Mouse (Mus musculus): ENCODE measurements around the gene Agap1. TPM values are rescaled to one million over a fixed set of nuclear protein-coding genes. Genes with fewer than 3 reads are reported as not detected.

Agap1 gene
- polyA plus RNA-seq, 1 experiment from 2014 or later, result 17.6 TPM

- no peaks in the 10 kb centered on the region for H3K27me3 ChIP-seq (ENCODE audit: control insufficient read depth, insufficient read depth, low read length)
- no peak overlapping the region for H3K9ac ChIP-seq (replicated peaks; ENCODE audit: low read depth, low read length)
- 58% methylated on average over 9 of the region's 9 CpGs for WGBS
- no peak overlapping the region for H3K4me3 ChIP-seq (ENCODE audit: low read depth, low read length)
- H3K9me3 ChIP-seq (ENCODE audit: control insufficient read depth, low read depth, low read length), result no peaks in the 10 kb centered on the region
- H3K36me3 ChIP-seq (ENCODE audit: control insufficient read depth, insufficient read depth, low read length), result peaks cover 4% of the 10 kb centered on the region; the same call in 1 of the 2 replicates
- H3K4me2 ChIP-seq (replicated peaks; ENCODE audit: low read depth, low read length), result no peak overlapping the region
- no peak overlapping the region for H3K27ac ChIP-seq (ENCODE audit: low read length)
- H3K4me1 ChIP-seq (ENCODE audit: control insufficient read depth, insufficient read depth, low read length), result peaks cover 9% of the 10 kb centered on the region; the same call in 1 of the 2 replicates
- no peak for ATAC-seq (ENCODE audit: insufficient number of reproducible peaks, insufficient read depth, low FRiP score, low read depth)
These were observed 270.4 kb downstream of the Agap1 start for GRCm38 (mm10) chr1:89724957-89725356.

GRCm38 (mm10) chr1:89728481-89728880 lies 273.9 kb downstream of the Agap1 start:
- Histone ChIP-seq H3K36me3 (ENCODE audit: control insufficient read depth, insufficient read depth, low read length) (peaks cover 4% of the 10 kb centered on the region; the same call in 1 of the 2 replicates), H3K27ac (ENCODE audit: low read length) (no peak overlapping the region), H3K4me3 (ENCODE audit: low read depth, low read length) (no peak overlapping the region), H3K4me2 (replicated peaks; ENCODE audit: low read depth, low read length) (no peak overlapping the region), H3K9ac (replicated peaks; ENCODE audit: low read depth, low read length) (no peak overlapping the region), H3K9me3 (ENCODE audit: control insufficient read depth, low read depth, low read length) (no peaks in the 10 kb centered on the region), H3K27me3 (ENCODE audit: control insufficient read depth, insufficient read depth, low read length) (no peaks in the 10 kb centered on the region), H3K4me1 (ENCODE audit: control insufficient read depth, insufficient read depth, low read length) (peaks cover 9% of the 10 kb centered on the region; the same call in 1 of the 2 replicates)
- 92% methylated on average over 6 of the region's 6 CpGs for WGBS
- no peak for ATAC-seq (ENCODE audit: insufficient number of reproducible peaks, insufficient read depth, low FRiP score, low read depth)

GRCm38 (mm10) chr1:89730589-89731195 lies 276.1 kb downstream of the Agap1 start:
- Histone ChIP-seq H3K9me3 (ENCODE audit: control insufficient read depth, low read depth, low read length) (no peaks in the 10 kb centered on the region), H3K4me2 (replicated peaks; ENCODE audit: low read depth, low read length) (no peak overlapping the region), H3K27me3 (ENCODE audit: control insufficient read depth, insufficient read depth, low read length) (no peaks in the 10 kb centered on the region), H3K36me3 (ENCODE audit: control insufficient read depth, insufficient read depth, low read length) (peaks cover 4% of the 10 kb centered on the region; the same call in 1 of the 2 replicates), H3K27ac (ENCODE audit: low read length) (no peak overlapping the region), H3K4me1 (ENCODE audit: control insufficient read depth, insufficient read depth, low read length) (no peaks in the 10 kb centered on the region), H3K4me3 (ENCODE audit: low read depth, low read length) (no peak overlapping the region), H3K9ac (replicated peaks; ENCODE audit: low read depth, low read length) (no peak overlapping the region)
- WGBS, result 80% methylated on average over 13 of the region's 13 CpGs
- ATAC-seq (ENCODE audit: insufficient number of reproducible peaks, insufficient read depth, low FRiP score, low read depth), result no peak

- 61% methylated on average over 9 of the region's 9 CpGs for whole genome bisulfite sequencing
- no peaks in the 10 kb centered on the region for H3K36me3 ChIP-seq (ENCODE audit: control insufficient read depth, insufficient read depth, low read length)
- ATAC-seq (ENCODE audit: insufficient number of reproducible peaks, insufficient read depth, low FRiP score, low read depth), result no peak
- H3K4me3 ChIP-seq (ENCODE audit: low read depth, low read length), result no peak overlapping the region
- no peaks in the 10 kb centered on the region for H3K9me3 ChIP-seq (ENCODE audit: control insufficient read depth, low read depth, low read length)
- H3K4me2 ChIP-seq (replicated peaks; ENCODE audit: low read depth, low read length), result no peak overlapping the region
- no peak overlapping the region for H3K9ac ChIP-seq (replicated peaks; ENCODE audit: low read depth, low read length)
- no peaks in the 10 kb centered on the region for H3K4me1 ChIP-seq (ENCODE audit: control insufficient read depth, insufficient read depth, low read length)
- H3K27me3 ChIP-seq (ENCODE audit: control insufficient read depth, insufficient read depth, low read length), result no peaks in the 10 kb centered on the region
- H3K27ac ChIP-seq (ENCODE audit: low read length), result no peak overlapping the region
These were observed 279.8 kb downstream of the Agap1 start for GRCm38 (mm10) chr1:89734368-89734767.

GRCm38 (mm10) chr1:89735146-89735545 lies 280.5 kb downstream of the Agap1 start:
- H3K36me3 ChIP-seq (ENCODE audit: control insufficient read depth, insufficient read depth, low read length), result no peaks in the 10 kb centered on the region
- no peaks in the 10 kb centered on the region for H3K27me3 ChIP-seq (ENCODE audit: control insufficient read depth, insufficient read depth, low read length)
- H3K9ac ChIP-seq (replicated peaks; ENCODE audit: low read depth, low read length), result no peak overlapping the region
- no peak overlapping the region for H3K4me3 ChIP-seq (ENCODE audit: low read depth, low read length)
- no peak for ATAC-seq (ENCODE audit: insufficient number of reproducible peaks, insufficient read depth, low FRiP score, low read depth)
- H3K4me2 ChIP-seq (replicated peaks; ENCODE audit: low read depth, low read length), result no peak overlapping the region
- H3K27ac ChIP-seq (ENCODE audit: low read length), result no peak overlapping the region
- no peaks in the 10 kb centered on the region for H3K9me3 ChIP-seq (ENCODE audit: control insufficient read depth, low read depth, low read length)
- H3K4me1 ChIP-seq (ENCODE audit: control insufficient read depth, insufficient read depth, low read length), result no peaks in the 10 kb centered on the region
- WGBS, result 83% methylated on average over 6 of the region's 6 CpGs

GRCm38 (mm10) chr1:89736021-89736420 lies 281.4 kb downstream of the Agap1 start:
- Histone ChIP-seq H3K9ac (replicated peaks; ENCODE audit: low read depth, low read length) (no peak overlapping the region), H3K9me3 (ENCODE audit: control insufficient read depth, low read depth, low read length) (no peaks in the 10 kb centered on the region), H3K4me3 (ENCODE audit: low read depth, low read length) (no peak overlapping the region), H3K36me3 (ENCODE audit: control insufficient read depth, insufficient read depth, low read length) (no peaks in the 10 kb centered on the region), H3K4me2 (replicated peaks; ENCODE audit: low read depth, low read length) (no peak overlapping the region), H3K4me1 (ENCODE audit: control insufficient read depth, insufficient read depth, low read length) (no peaks in the 10 kb centered on the region), H3K27me3 (ENCODE audit: control insufficient read depth, insufficient read depth, low read length) (no peaks in the 10 kb centered on the region), H3K27ac (ENCODE audit: low read length) (no peak overlapping the region)
- ATAC-seq (ENCODE audit: insufficient number of reproducible peaks, insufficient read depth, low FRiP score, low read depth), result no peak
- 89% methylated on average over 6 of the region's 6 CpGs for WGBS

GRCm38 (mm10) chr1:89739067-89739774 lies 284.6 kb downstream of the Agap1 start:
- ATAC-seq (ENCODE audit: insufficient number of reproducible peaks, insufficient read depth, low FRiP score, low read depth), result no peak
- Histone ChIP-seq H3K27ac (ENCODE audit: low read length) (no peak overlapping the region), H3K9me3 (ENCODE audit: control insufficient read depth, low read depth, low read length) (no peaks in the 10 kb centered on the region), H3K4me1 (ENCODE audit: control insufficient read depth, insufficient read depth, low read length) (no peaks in the 10 kb centered on the region), H3K4me2 (replicated peaks; ENCODE audit: low read depth, low read length) (no peak overlapping the region), H3K27me3 (ENCODE audit: control insufficient read depth, insufficient read depth, low read length) (no peaks in the 10 kb centered on the region), H3K36me3 (ENCODE audit: control insufficient read depth, insufficient read depth, low read length) (no peaks in the 10 kb centered on the region), H3K4me3 (ENCODE audit: low read depth, low read length) (no peak overlapping the region), H3K9ac (replicated peaks; ENCODE audit: low read depth, low read length) (no peak overlapping the region)
- WGBS, result 73% methylated on average over 17 of the region's 17 CpGs

- H3K27ac ChIP-seq (ENCODE audit: low read length), result no peak overlapping the region
- no peak overlapping the region for H3K4me3 ChIP-seq (ENCODE audit: low read depth, low read length)
- no peaks in the 10 kb centered on the region for H3K4me1 ChIP-seq (ENCODE audit: control insufficient read depth, insufficient read depth, low read length)
- H3K9ac ChIP-seq (replicated peaks; ENCODE audit: low read depth, low read length), result no peak overlapping the region
- no peak for ATAC-seq (ENCODE audit: insufficient number of reproducible peaks, insufficient read depth, low FRiP score, low read depth)
- no peaks in the 10 kb centered on the region for H3K27me3 ChIP-seq (ENCODE audit: control insufficient read depth, insufficient read depth, low read length)
- no peaks in the 10 kb centered on the region for H3K36me3 ChIP-seq (ENCODE audit: control insufficient read depth, insufficient read depth, low read length)
- H3K9me3 ChIP-seq (ENCODE audit: control insufficient read depth, low read depth, low read length), result no peaks in the 10 kb centered on the region
- WGBS, result 39% methylated on average over 3 of the region's 3 CpGs
- no peak overlapping the region for H3K4me2 ChIP-seq (replicated peaks; ENCODE audit: low read depth, low read length)
These were observed 285.1 kb downstream of the Agap1 start for GRCm38 (mm10) chr1:89739775-89740099.

Measured in stomach, embryonic 14.5 days (tissue).